Mouse (Mus musculus) megakaryocyte-erythroid progenitor cell, adult 5-6 weeks (primary cell): ENCODE measurements around the gene Epn1. TPM values are rescaled to one million over a fixed set of nuclear protein-coding genes. Genes with fewer than 3 reads are reported as not detected.
A peak's percentile ranks its signal among the peaks of the same experiment; 100 is the strongest.

ENCODE experiments used
- ATAC-seq: replicated peaks from 2 replicates; pipeline ENCODE4 v1.8.0; 2016; ENCODE audit warnings: mild to moderate bottlenecking, inconsistent platforms; ENCODE audit not compliant: severe bottlenecking, poor library complexity, low FRiP score, low TSS enrichment
- total RNA-seq, 2 experiments: library from RNA; stranded (forward) in 1 of 2; stranded (reverse) in 1 of 2; fragments of 200-1000, 215-1000 nt in 1 of 2; fragments of >200 nt in 1 of 2; fragmentation: Nextera tagmentation in 1 of 2; gene quantifications; 2 replicates each; pipeline ENCODE4 v1.2.3; 2014 to 2017

Gene Epn1
- total RNA-seq, 2 experiments from 2014 or later, result 62.6 to 193 TPM

DNA sequence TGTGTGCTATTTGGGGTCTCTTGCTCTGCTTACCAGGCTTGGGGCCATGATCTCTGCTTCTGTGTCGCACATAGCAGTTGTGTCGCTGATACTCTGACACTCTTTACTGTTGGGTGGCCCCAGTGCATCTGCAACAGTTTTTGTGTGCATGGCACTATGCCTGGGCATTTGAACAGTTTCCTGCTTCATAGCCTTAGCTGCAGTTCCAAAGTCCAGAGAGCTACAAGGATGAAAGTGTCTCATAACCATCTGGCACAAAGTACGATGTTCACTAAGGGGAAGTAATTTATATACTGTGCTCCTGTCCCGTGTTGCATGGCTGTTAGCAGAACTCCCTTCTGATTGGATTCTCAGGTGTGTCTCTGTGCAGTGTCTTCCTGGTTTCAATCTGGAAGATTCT, 7.9 kb downstream of the Epn1 start:
- no peak for ATAC-seq

GRCm38 (mm10) chr7:5089853-5090252, 9.8 kb downstream of the Epn1 start:
- ATAC-seq, result no peak

- ATAC-seq, result no peak
These were observed 11.1 kb downstream of the Epn1 start for GRCm38 (mm10) chr7:5091008-5091728.

DNA sequence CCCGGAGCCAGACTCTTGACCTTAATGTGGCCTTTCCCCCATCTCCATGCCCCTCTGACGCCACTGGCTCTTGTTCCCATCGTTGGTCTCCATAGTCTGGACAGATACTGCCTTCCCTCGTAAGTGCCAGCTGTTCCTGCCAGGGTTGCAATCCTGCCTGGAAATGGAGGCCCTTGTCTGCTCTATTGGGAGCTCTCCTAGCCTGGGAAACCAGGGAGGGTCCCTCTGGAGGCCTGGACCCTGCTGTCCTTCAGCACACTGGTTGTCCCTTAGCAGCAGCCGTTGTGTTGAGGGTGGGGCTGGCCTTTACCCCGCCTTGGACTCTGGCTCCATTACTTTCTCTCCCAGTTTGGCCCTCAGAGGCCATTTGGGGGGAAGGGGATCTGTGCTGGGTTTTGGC, 12.3 kb downstream of the Epn1 start:
- ATAC-seq, result no peak

GRCm38 (mm10) chr7:5092831-5093510, 12.9 kb downstream of the Epn1 start:
- ATAC-seq, result no peak

- ATAC-seq, result no peak
These were observed 18.7 kb downstream of the Epn1 start for GRCm38 (mm10) chr7:5098769-5099168.

DNA sequence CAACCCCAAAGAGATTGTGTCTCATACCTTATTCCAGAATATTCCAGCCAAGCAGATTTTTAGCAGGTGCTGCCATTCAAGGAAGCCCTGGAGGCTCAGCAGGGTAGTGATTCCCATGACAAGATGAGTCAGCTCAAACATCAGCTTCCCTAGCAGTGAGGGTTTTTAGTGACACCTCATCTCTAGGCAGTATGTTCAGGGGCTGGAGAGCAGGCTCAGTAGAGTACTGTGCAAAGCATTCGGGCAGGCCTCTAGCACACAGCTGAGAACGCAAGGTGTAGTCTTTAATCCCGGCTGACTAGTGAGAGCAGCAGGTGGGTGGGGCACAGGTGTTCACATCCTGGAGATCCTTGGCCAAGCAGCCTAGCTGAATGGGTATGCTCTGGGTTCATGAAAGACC, 19.8 kb downstream of the Epn1 start:
- no peak for ATAC-seq

DNA sequence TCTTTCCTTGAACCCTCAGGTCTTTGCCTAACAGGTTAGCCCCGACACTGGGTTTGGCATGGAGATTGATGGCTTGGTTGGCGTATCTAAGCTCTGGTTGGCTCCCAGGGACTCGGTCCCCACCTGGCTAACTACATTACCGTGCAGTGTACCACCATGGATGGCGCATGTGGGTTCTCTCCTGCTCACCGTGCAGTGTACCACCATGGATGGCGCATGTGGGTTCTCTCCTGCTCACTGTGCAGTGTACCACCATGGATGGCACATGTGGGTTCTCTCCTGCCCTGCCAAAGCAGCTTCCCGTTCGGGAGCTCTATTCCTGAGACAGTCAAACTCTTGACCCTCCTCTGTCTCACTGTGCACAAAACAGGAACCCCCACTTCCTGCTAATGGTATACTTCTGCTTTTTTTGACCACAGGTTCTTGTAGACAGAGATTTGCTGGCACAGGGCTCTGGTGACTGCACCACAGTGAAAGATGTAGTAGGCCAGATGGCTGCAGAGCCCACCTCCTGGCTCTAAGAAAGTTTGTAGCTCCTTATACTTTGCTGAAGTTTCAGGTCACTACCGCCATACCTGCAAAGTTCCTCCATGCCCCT, 21.1 kb downstream of the Epn1 start:
- ATAC-seq, result peak; percentile 32; the same call in 1 of the 2 replicates

DNA sequence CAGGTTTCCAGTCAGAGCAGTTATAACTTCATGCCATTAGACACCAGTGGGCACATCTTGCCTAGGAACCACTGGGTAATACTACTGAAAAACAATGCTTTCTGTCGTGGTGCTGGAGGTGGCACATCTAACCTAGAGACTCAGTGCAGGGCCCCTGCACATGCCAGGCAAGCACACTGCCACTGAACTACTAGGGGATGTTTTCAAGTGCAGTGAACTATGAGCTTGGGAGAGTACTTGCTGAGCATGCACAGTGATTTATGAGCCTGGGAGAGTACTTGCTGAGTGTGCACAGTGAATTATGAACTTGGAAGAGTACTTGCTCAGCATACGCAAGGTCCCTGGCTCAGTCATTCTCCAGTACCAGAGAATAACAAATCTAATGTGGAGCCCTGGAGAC, 22.5 kb downstream of the Epn1 start:
- no peak for ATAC-seq

GRCm38 (mm10) chr7:5108272-5108671, 28.2 kb downstream of the Epn1 start:
- ATAC-seq, result no peak

GRCm38 (mm10) chr7:5109301-5109700, 29.3 kb downstream of the Epn1 start:
- ATAC-seq, result no peak

- no peak for ATAC-seq
These were observed 32.7 kb downstream of the Epn1 start for GRCm38 (mm10) chr7:5112701-5113100.

DNA sequence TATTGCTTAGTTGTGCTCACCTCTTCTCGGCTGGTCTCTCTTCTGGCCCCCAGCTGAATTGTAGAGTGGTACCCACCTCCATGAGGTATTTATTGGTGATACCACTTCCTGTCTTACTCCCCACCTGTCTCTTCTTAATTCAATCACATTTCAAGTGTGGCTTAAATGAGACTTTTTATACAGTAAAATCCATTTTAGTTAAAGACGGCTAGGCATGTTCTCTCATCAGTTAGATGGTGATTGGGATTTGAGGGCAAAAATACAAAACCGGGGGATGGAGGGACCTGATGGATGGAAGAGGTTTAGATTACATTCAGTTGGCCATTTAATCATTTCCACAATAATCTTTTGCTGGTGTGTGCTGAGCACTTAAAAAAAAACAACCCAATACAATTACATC, 36.8 kb downstream of the Epn1 start, which contains the start of gene Rfpl4:
Rfpl4 (minus strand) TSS at position 101 of the 400 bp plus-strand sequence.
- no peak for ATAC-seq

GRCm38 (mm10) chr7:5125078-5125477, 45.0 kb downstream of the Epn1 start:
- no peak for ATAC-seq

DNA sequence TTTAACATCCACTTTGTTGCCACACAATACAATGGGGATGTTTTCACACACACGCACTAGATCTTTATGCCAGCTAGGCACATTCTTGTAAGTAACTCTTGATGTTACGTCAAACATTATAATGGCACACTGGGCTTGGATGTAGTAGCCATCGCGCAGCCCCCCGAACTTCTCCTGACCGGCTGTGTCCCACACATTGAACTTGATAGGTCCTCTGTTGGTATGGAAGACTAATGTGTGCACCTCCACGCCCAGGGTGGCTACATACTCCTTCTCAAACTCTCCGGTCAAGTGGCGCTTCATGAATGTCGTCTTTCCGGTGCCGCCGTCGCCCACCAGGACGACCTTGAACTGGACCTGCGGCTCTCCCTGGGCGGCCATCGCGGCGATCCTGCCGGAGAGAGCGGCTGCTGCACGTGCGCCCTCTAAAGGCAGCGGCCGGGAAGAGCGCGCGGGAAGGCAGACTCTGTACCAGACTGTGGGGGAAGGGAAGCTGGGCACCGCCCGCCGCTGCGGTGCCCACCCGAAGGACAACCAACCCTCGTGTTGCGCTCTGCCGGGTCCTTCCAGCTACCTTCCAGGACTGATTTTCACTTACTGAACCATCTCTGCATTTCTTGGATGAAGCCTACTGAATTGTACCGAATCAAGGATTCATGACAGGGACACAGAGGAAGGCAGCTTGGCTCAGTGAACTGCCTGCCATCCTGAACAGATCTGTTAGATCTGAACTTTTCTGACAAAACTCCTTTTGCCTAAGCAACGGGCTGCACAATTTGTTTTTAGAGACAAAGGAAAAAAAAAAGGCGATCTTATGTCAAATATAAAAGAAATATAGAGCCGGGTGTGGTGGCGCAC, 45.7 kb downstream of the Epn1 start, which contains the start of gene Rasl2-9:
Rasl2-9 (minus strand) TSS at position 402 of the 858 bp plus-strand sequence.
- ATAC-seq, result peak; percentile 99

Other genes with a start within 250 kb of the Epn1 start
- gene Shisa7, start 235.5 kb upstream of the Epn1 start, total RNA-seq (2014; fragmentation: Nextera tagmentation), result 0.31 TPM in 1 of 2 replicates, not detected in the other
- gene Shisa7, start 235.5 kb upstream of the Epn1 start, total RNA-seq (2017), result not detected in 2 replicates
- 1.8 and 12.5 TPM in 2 replicates for gene Isoc2b, start 210.0 kb upstream of the Epn1 start, total RNA-seq (2014; fragmentation: Nextera tagmentation)
- 13.3 and 86.2 TPM in 2 replicates for gene Isoc2b, start 210.0 kb upstream of the Epn1 start, total RNA-seq (2017)
- gene Isoc2a, start 203.1 kb upstream of the Epn1 start, total RNA-seq (2014; fragmentation: Nextera tagmentation), result 7.9 and 9.6 TPM in 2 replicates
- gene Isoc2a, start 203.1 kb upstream of the Epn1 start, total RNA-seq (2017), result 7.4 and 13.2 TPM in 2 replicates
- gene Gm36210, start 173.7 kb upstream of the Epn1 start, total RNA-seq (2014; fragmentation: Nextera tagmentation), result not detected in 2 replicates
- gene Gm36210, start 173.7 kb upstream of the Epn1 start, total RNA-seq (2017), result not detected in 2 replicates
- gene Zfp628, start 165.0 kb upstream of the Epn1 start, total RNA-seq (2014; fragmentation: Nextera tagmentation), result 8.2 and 11.6 TPM in 2 replicates
- gene Zfp628, start 165.0 kb upstream of the Epn1 start, total RNA-seq (2017), result 1.1 and 1.2 TPM in 2 replicates
- gene Nat14, start 158.2 kb upstream of the Epn1 start, total RNA-seq (2014; fragmentation: Nextera tagmentation), result 6.6 TPM in 1 of 2 replicates, not detected in the other
- 0.23 and 1.9 TPM in 2 replicates for gene Nat14, start 158.2 kb upstream of the Epn1 start, total RNA-seq (2017)
- not detected in 2 replicates for gene Ssc5d, start 154.4 kb upstream of the Epn1 start, total RNA-seq (2014; fragmentation: Nextera tagmentation)
- gene Ssc5d, start 154.4 kb upstream of the Epn1 start, total RNA-seq (2017), result not detected in 2 replicates
- gene Sbk2, start 115.8 kb upstream of the Epn1 start, total RNA-seq (2014; fragmentation: Nextera tagmentation), result 0.69 TPM in 1 of 2 replicates, not detected in the other
- gene Sbk2, start 115.8 kb upstream of the Epn1 start, total RNA-seq (2017), result not detected in 2 replicates
- gene Sbk3, start 109.1 kb upstream of the Epn1 start, total RNA-seq (2014; fragmentation: Nextera tagmentation), result not detected in 2 replicates
- not detected in 2 replicates for gene Sbk3, start 109.1 kb upstream of the Epn1 start, total RNA-seq (2017)
- 12.0 and 32.5 TPM in 2 replicates for gene Zfp579, start 84.1 kb upstream of the Epn1 start, total RNA-seq (2014; fragmentation: Nextera tagmentation)
- 0.76 and 2.2 TPM in 2 replicates for gene Zfp579, start 84.1 kb upstream of the Epn1 start, total RNA-seq (2017)
- gene Zfp524, start 65.8 kb upstream of the Epn1 start, total RNA-seq (2014; fragmentation: Nextera tagmentation), result 16.6 and 19.9 TPM in 2 replicates
- 3.0 and 9.3 TPM in 2 replicates for gene Zfp524, start 65.8 kb upstream of the Epn1 start, total RNA-seq (2017)
- 34.8 and 35.7 TPM in 2 replicates for gene Fiz1, start 65.5 kb upstream of the Epn1 start, total RNA-seq (2014; fragmentation: Nextera tagmentation)
- gene Fiz1, start 65.5 kb upstream of the Epn1 start, total RNA-seq (2017), result 19.8 and 32.7 TPM in 2 replicates
- gene Gm44973, start 64.7 kb upstream of the Epn1 start, total RNA-seq (2014; fragmentation: Nextera tagmentation), result 2.6 TPM in 1 of 2 replicates, not detected in the other
- gene Gm44973, start 64.7 kb upstream of the Epn1 start, total RNA-seq (2017), result not detected in 2 replicates
- gene Zfp865, start 59.9 kb upstream of the Epn1 start, total RNA-seq (2014; fragmentation: Nextera tagmentation), result 22.7 and 24.4 TPM in 2 replicates
- 7.8 and 9.8 TPM in 2 replicates for gene Zfp865, start 59.9 kb upstream of the Epn1 start, total RNA-seq (2017)
- gene Ccdc106, start 59.7 kb upstream of the Epn1 start, total RNA-seq (2014; fragmentation: Nextera tagmentation), result not detected in 2 replicates
- gene Ccdc106, start 59.7 kb upstream of the Epn1 start, total RNA-seq (2017), result 0.42 and 0.56 TPM in 2 replicates
- 1.3 and 2.0 TPM in 2 replicates for gene 4632433K11Rik, start 46.1 kb upstream of the Epn1 start, total RNA-seq (2014; fragmentation: Nextera tagmentation)
- gene 4632433K11Rik, start 46.1 kb upstream of the Epn1 start, total RNA-seq (2017), result 0.23 TPM in 1 of 2 replicates, not detected in the other
- gene Zfp784, start 41.8 kb upstream of the Epn1 start, total RNA-seq (2014; fragmentation: Nextera tagmentation), result 1.0 and 1.9 TPM in 2 replicates
- gene Zfp784, start 41.8 kb upstream of the Epn1 start, total RNA-seq (2017), result 0.09 and 2.9 TPM in 2 replicates
- 1.3 and 2.1 TPM in 2 replicates for gene Zfp580, start 28.7 kb upstream of the Epn1 start, total RNA-seq (2014; fragmentation: Nextera tagmentation)
- gene Zfp580, start 28.7 kb upstream of the Epn1 start, total RNA-seq (2017), result not detected in 2 replicates
- 259 and 276 TPM in 2 replicates for gene U2af2, start 18.1 kb upstream of the Epn1 start, total RNA-seq (2014; fragmentation: Nextera tagmentation)
- gene U2af2, start 18.1 kb upstream of the Epn1 start, total RNA-seq (2017), result 284 and 302 TPM in 2 replicates
- not detected in 2 replicates for gene Rfpl4, start 36.7 kb downstream of the Epn1 start, total RNA-seq (2014; fragmentation: Nextera tagmentation)
- not detected in 2 replicates for gene Rfpl4, start 36.7 kb downstream of the Epn1 start, total RNA-seq (2017)
- gene Rasl2-9, start 45.7 kb downstream of the Epn1 start, total RNA-seq (2014; fragmentation: Nextera tagmentation), result not detected in 2 replicates
- not detected in 2 replicates for gene Rasl2-9, start 45.7 kb downstream of the Epn1 start, total RNA-seq (2017)
- gene Vmn1r55, start 69.4 kb downstream of the Epn1 start, total RNA-seq (2014; fragmentation: Nextera tagmentation), result not detected in 2 replicates
- not detected in 2 replicates for gene Vmn1r55, start 69.4 kb downstream of the Epn1 start, total RNA-seq (2017)
- gene Vmn1r56, start 116.5 kb downstream of the Epn1 start, total RNA-seq (2014; fragmentation: Nextera tagmentation), result not detected in 2 replicates
- not detected in 2 replicates for gene Vmn1r56, start 116.5 kb downstream of the Epn1 start, total RNA-seq (2017)
- gene Vmn1r57, start 138.3 kb downstream of the Epn1 start, total RNA-seq (2014; fragmentation: Nextera tagmentation), result not detected in 2 replicates
- gene Vmn1r57, start 138.3 kb downstream of the Epn1 start, total RNA-seq (2017), result not detected in 2 replicates